Mouse (Mus musculus) lung, postnatal 0 days (tissue): ENCODE measurements around the gene Olfr1420.

ENCODE experiments used
- CTCF ChIP-seq: IDR thresholded peaks from 2 replicates; pipeline ENCODE4 v1.5.1; 2016; ENCODE audit warnings: antibody characterized with exemption, mild to moderate bottlenecking
- EP300 ChIP-seq: IDR thresholded peaks from 2 replicates; pipeline ENCODE4 v1.6.1; 2016; ENCODE audit warnings: antibody characterized with exemption, mild to moderate bottlenecking, control low read depth

- TF ChIP-seq CTCF (no peak), EP300 (no peak)
These were observed 11.4 kb upstream of the Olfr1420 start, which contains the start of gene Olfr1419 for GRCm38 (mm10) chr19:11875006-11875405.
